Mouse (Mus musculus): ENCODE data around the gene Ankrd23.

GRCm38 (mm10) chr1:36496719-36497118 is 40.0 kb downstream of the Ankrd23 start:
- peak; percentile 37; the same call in 1 of the 2 replicates for TF ChIP-seq CTCF (IDR thresholded peaks at IDR 0.05; ENCODE audit: borderline replicate concordance, extremely low read depth, insufficient read depth, insufficient read length)
- TF ChIP-seq POLR2A (IDR thresholded peaks at IDR 0.05; ENCODE audit: borderline replicate concordance, extremely low read depth, insufficient read depth, insufficient read length, poor library complexity, severe bottlenecking): no peak
